Mouse (Mus musculus): ENCODE results near the gene Eif5b. TPM values are rescaled to one million over a fixed set of nuclear protein-coding genes. Genes with fewer than 3 reads are reported as not detected.
"Not testable (repeated sequence)": the region's sequence is repeated elsewhere in the genome, so short reads cannot be mapped to it uniquely, and the experiment has no call there.

Eif5b gene
- total and polyA plus RNA-seq, 2 experiments from 2014 or later: 10.4 to 15.0 TPM

DNA sequence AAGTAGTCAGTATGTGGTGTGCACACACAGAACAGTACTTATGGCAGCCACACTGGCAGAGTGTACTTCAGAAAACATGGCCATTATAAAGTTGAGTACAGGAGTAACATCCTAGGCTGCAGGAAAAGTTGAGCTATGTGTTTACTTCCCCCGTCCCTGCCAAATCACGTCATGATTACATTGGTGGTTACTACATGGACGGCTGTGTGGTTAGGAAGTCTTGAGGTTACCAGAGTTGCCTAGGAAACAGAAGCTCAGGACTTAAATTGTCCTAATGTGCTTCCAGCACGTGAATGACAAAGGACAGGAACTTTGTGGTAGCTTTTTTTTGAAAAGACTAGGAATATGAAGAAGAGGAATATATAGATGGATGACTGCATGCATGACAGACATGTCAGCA, 51.8 kb downstream of the Eif5b start:
- no peak overlapping the region for H3K4me2 ChIP-seq (ENCODE audit: low read depth, low read length)
- no peak for DNase-seq (ENCODE audit: low spot score)
- TF ChIP-seq CTCF (IDR thresholded peaks at IDR 0.05; ENCODE audit: low read depth) (no peak), EP300 (IDR thresholded peaks at IDR 0.05; ENCODE audit: low read depth) (no peak)

GRCm38 (mm10) chr1:38055176-38055575, 57.4 kb downstream of the Eif5b start:
- DNase-seq (ENCODE audit: low spot score) (no peak), ATAC-seq (ENCODE audit: insufficient read depth, low read depth) (no peak)
- H3K4me2 ChIP-seq (ENCODE audit: low read depth, low read length): no peak overlapping the region
- peaks cover 86% of the 10 kb centered on the region for H3K36me3 ChIP-seq (replicated peaks; ENCODE audit: control insufficient read depth, insufficient read depth, low read length)
- H3K4me1 ChIP-seq (ENCODE audit: control insufficient read depth, insufficient read depth): no peaks in the 10 kb centered on the region
- no peak overlapping the region for H3K4me3 ChIP-seq (ENCODE audit: low read depth, low read length)
- no peaks in the 10 kb centered on the region for H3K27me3 ChIP-seq (ENCODE audit: control insufficient read depth, insufficient read depth, low read length)
- H3K9me3 ChIP-seq (replicated peaks; ENCODE audit: control insufficient read depth, low read length): no peaks in the 10 kb centered on the region
- no peak overlapping the region for H3K27ac ChIP-seq (ENCODE audit: low read depth)
- H3K9ac ChIP-seq (replicated peaks; ENCODE audit: low read depth, low read length): no peak overlapping the region
- TF ChIP-seq CTCF (IDR thresholded peaks at IDR 0.05; ENCODE audit: low read depth) (no peak), EP300 (IDR thresholded peaks at IDR 0.05; ENCODE audit: low read depth) (no peak)
- WGBS: 89% methylated on average over 5 of the region's 5 CpGs

More for the DNA sequence above, 51.8 kb downstream of the Eif5b start:
- Histone ChIP-seq H3K9me3 (replicated peaks; ENCODE audit: control insufficient read depth, low read length) (no peaks in the 10 kb centered on the region), H3K27me3 (ENCODE audit: control insufficient read depth, insufficient read depth, low read length) (no peaks in the 10 kb centered on the region), H3K27ac (ENCODE audit: low read depth) (no peak overlapping the region), H3K4me3 (ENCODE audit: low read depth, low read length) (no peak overlapping the region), H3K4me1 (ENCODE audit: control insufficient read depth, insufficient read depth) (no peaks in the 10 kb centered on the region), H3K36me3 (replicated peaks; ENCODE audit: control insufficient read depth, insufficient read depth, low read length) (peaks cover 97% of the 10 kb centered on the region), H3K9ac (replicated peaks; ENCODE audit: low read depth, low read length) (no peak overlapping the region)
- no peak for ATAC-seq (ENCODE audit: insufficient read depth, low read depth)
- WGBS: 59% methylated on average over 4 of the region's 4 CpGs

- H3K4me1 ChIP-seq (ENCODE audit: control insufficient read depth, insufficient read depth): no peaks in the 10 kb centered on the region
- 71% methylated on average over 6 of the region's 6 CpGs for WGBS
- H3K27ac ChIP-seq (ENCODE audit: low read depth): no peak overlapping the region
- peaks cover 72% of the 10 kb centered on the region for H3K36me3 ChIP-seq (replicated peaks; ENCODE audit: control insufficient read depth, insufficient read depth, low read length)
- TF ChIP-seq EP300 (IDR thresholded peaks at IDR 0.05; ENCODE audit: low read depth): no peak
- no peak for TF ChIP-seq CTCF (IDR thresholded peaks at IDR 0.05; ENCODE audit: low read depth)
- H3K9ac ChIP-seq (replicated peaks; ENCODE audit: low read depth, low read length): no peak overlapping the region
- no peaks in the 10 kb centered on the region for H3K27me3 ChIP-seq (ENCODE audit: control insufficient read depth, insufficient read depth, low read length)
- H3K4me3 ChIP-seq (ENCODE audit: low read depth, low read length): no peak overlapping the region
- H3K4me2 ChIP-seq (ENCODE audit: low read depth, low read length): no peak overlapping the region
- H3K9me3 ChIP-seq (replicated peaks; ENCODE audit: control insufficient read depth, low read length): no peaks in the 10 kb centered on the region
- ATAC-seq (ENCODE audit: insufficient read depth, low read depth) (no peak), DNase-seq (ENCODE audit: low spot score) (no peak)
Measured at GRCm38 (mm10) chr1:38058417-38058816, 60.6 kb downstream of the Eif5b start.

- DNase-seq (ENCODE audit: low spot score); H3K27ac ChIP-seq (ENCODE audit: low read depth); H3K9me3 ChIP-seq (replicated peaks; ENCODE audit: control insufficient read depth, low read length); H3K27me3 ChIP-seq (ENCODE audit: control insufficient read depth, insufficient read depth, low read length); H3K4me2 ChIP-seq (ENCODE audit: low read depth, low read length); H3K9ac ChIP-seq (replicated peaks; ENCODE audit: low read depth, low read length); ATAC-seq (ENCODE audit: insufficient read depth, low read depth); H3K4me1 ChIP-seq (ENCODE audit: control insufficient read depth, insufficient read depth); H3K4me3 ChIP-seq (ENCODE audit: low read depth, low read length): not testable (repeated sequence)
- peaks cover 59% of the 10 kb centered on the region for H3K36me3 ChIP-seq (replicated peaks; ENCODE audit: control insufficient read depth, insufficient read depth, low read length)
- WGBS: 77% methylated on average over 2 of the region's 2 CpGs
Measured at GRCm38 (mm10) chr1:38062156-38062555, 64.3 kb downstream of the Eif5b start.

DNA sequence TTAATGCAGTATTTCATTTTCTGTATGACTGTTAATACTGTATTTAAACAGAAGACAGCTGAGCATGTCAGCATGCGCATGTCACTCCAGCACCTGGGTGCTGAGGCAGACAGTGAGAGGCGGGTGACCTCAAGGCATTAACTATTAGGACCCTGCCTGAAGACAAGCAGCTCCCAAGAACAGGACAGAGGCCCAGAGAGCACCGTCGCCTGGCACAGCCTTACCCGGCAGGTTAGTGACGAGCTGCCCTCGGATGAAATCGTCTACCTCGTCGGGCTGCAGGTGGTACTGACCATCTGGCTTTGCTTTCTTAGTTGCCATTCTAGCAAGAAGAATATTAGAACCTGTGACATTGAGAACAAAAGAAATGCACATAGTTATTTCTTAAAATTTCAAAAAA, 69.5 kb downstream of the Eif5b start:
- no peak for DNase-seq (ENCODE audit: low spot score)
- no peak overlapping the region for H3K4me3 ChIP-seq (ENCODE audit: low read depth, low read length)
- no peaks in the 10 kb centered on the region for H3K4me1 ChIP-seq (ENCODE audit: control insufficient read depth, insufficient read depth)
- H3K27me3 ChIP-seq (ENCODE audit: control insufficient read depth, insufficient read depth, low read length): no peaks in the 10 kb centered on the region
- no peak for TF ChIP-seq EP300 (IDR thresholded peaks at IDR 0.05; ENCODE audit: low read depth)
- TF ChIP-seq CTCF (IDR thresholded peaks at IDR 0.05; ENCODE audit: low read depth): no peak
- no peak overlapping the region for H3K4me2 ChIP-seq (ENCODE audit: low read depth, low read length)
- no peaks in the 10 kb centered on the region for H3K9me3 ChIP-seq (replicated peaks; ENCODE audit: control insufficient read depth, low read length)
- H3K27ac ChIP-seq (ENCODE audit: low read depth): no peak overlapping the region
- no peak overlapping the region for H3K9ac ChIP-seq (replicated peaks; ENCODE audit: low read depth, low read length)
- 95% methylated on average over 10 of the region's 10 CpGs for WGBS
- peaks cover 59% of the 10 kb centered on the region for H3K36me3 ChIP-seq (replicated peaks; ENCODE audit: control insufficient read depth, insufficient read depth, low read length)
- ATAC-seq (ENCODE audit: insufficient read depth, low read depth): no peak

DNA sequence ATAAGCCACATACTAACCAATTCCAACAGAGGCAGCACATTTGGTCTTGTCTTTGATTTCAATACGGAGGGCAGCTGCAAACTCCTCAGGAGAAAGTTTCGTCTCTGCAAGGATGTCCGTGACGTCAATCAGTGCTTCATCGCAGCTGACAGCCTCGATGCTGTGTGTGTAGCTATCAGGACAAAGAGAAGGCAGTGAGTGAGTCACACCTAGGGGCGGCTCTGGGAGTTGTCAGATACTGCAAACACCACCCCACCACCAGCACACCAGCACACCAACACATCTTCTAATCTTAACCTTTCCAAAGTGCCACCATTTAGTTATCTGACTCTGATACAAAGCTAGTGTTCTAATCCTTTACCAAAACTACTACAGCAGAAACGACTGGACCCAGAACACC, 73.5 kb downstream of the Eif5b start:
- no peaks in the 10 kb centered on the region for H3K9me3 ChIP-seq (replicated peaks; ENCODE audit: control insufficient read depth, low read length)
- ATAC-seq (ENCODE audit: insufficient read depth, low read depth) (no peak), DNase-seq (ENCODE audit: low spot score) (no peak)
- WGBS: 34% methylated on average over 8 of the region's 8 CpGs
- no peak overlapping the region for H3K27ac ChIP-seq (ENCODE audit: low read depth)
- no peaks in the 10 kb centered on the region for H3K27me3 ChIP-seq (ENCODE audit: control insufficient read depth, insufficient read depth, low read length)
- no peak for TF ChIP-seq CTCF (IDR thresholded peaks at IDR 0.05; ENCODE audit: low read depth)
- TF ChIP-seq EP300 (IDR thresholded peaks at IDR 0.05; ENCODE audit: low read depth): no peak
- no peak overlapping the region for H3K4me2 ChIP-seq (ENCODE audit: low read depth, low read length)
- H3K4me1 ChIP-seq (ENCODE audit: control insufficient read depth, insufficient read depth): no peaks in the 10 kb centered on the region
- peaks cover 57% of the 10 kb centered on the region for H3K36me3 ChIP-seq (replicated peaks; ENCODE audit: control insufficient read depth, insufficient read depth, low read length)
- H3K9ac ChIP-seq (replicated peaks; ENCODE audit: low read depth, low read length): no peak overlapping the region
- no peak overlapping the region for H3K4me3 ChIP-seq (ENCODE audit: low read depth, low read length)

Measured in heart, postnatal 0 days (tissue).